8 mouse cellular contexts compared by ENCODE assay signal in the genomic region with DNA sequence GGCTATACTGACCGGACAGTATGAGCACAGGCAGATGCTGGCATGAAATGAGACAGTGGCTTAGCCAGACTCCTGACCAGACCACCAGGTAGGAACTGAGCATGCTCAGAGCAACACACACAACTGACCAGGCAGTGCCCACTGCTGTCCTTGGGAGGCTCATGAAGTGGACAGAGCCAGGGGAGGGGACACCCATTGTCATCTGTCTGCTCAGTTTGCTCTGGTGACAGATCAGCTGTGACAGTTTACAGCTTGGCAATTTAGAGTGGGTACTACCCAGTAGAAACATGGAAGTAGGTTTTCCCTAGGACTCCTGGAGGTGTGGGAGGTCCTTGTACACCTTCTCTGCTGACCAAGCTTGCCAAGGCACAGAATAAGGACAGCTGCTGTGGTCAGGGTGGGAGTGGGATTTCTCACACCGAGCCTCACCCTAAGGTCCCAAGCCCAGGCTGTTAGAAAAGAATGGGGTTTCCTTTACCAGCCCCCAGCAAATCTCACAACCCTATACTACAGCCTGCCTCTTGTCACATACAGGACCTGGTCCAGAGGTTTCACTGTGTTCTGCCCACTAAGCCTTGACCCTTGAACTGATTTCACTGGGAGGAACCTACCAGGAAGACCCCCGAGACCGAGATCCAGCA.
DNase-seq lines count a peak whose midpoint lies in the region; ATAC-seq and TF ChIP-seq lines count a peak whose summit lies in the region.

No protein-coding gene starts in this region.

- peak overlapping the region; percentile 85; the same call in 1 of the 2 replicates for H3K27ac ChIP-seq in heart, postnatal 0 days (ENCODE audit: low read depth)
- H3K27ac ChIP-seq in embryonic facial prominence, embryonic 11.5 days (replicated peaks; ENCODE audit: low read depth, low read length): no peak overlapping the region
- H3K27ac ChIP-seq in intestine, embryonic 14.5 days (ENCODE audit: low read depth): no peak overlapping the region
- H3K27ac ChIP-seq in midbrain, embryonic 16.5 days (ENCODE audit: low read length): no peak overlapping the region

- no peaks in the 10 kb centered on the region for H3K9me3 ChIP-seq in heart, postnatal 0 days (replicated peaks; ENCODE audit: control insufficient read depth, low read length)
- no peaks in the 10 kb centered on the region for H3K9me3 ChIP-seq in embryonic facial prominence, embryonic 11.5 days (replicated peaks; ENCODE audit: control insufficient read depth, low read length)
- no peaks in the 10 kb centered on the region for H3K9me3 ChIP-seq in intestine, embryonic 14.5 days (ENCODE audit: control insufficient read depth, low read length)
- no peaks in the 10 kb centered on the region for H3K9me3 ChIP-seq in midbrain, embryonic 16.5 days (replicated peaks; ENCODE audit: control insufficient read depth, low read length, poor library complexity, severe bottlenecking)

- no peak for DNase-seq in heart, postnatal 0 days (ENCODE audit: low spot score)
- DNase-seq in heart, postnatal 4 days: no peak
- DNase-seq in embryonic facial prominence, embryonic 11.5 days (ENCODE audit: low spot score): no peak
- DNase-seq in intestine, embryonic 14.5 days (ENCODE audit: low spot score): peak; percentile 55
- no peak for DNase-seq in layer of hippocampus, postnatal 25 days (ENCODE audit: extremely low spot score in 1 of 2, low spot score in 1 of 2)
- no peak for DNase-seq in adrenal gland, postnatal 25 days

- H3K4me1 ChIP-seq in heart, postnatal 0 days (ENCODE audit: control insufficient read depth, insufficient read depth): peaks cover 28% of the 10 kb centered on the region
- no peaks in the 10 kb centered on the region; the same call in 1 of the 2 replicates for H3K4me1 ChIP-seq in embryonic facial prominence, embryonic 11.5 days (ENCODE audit: control insufficient read depth, insufficient read depth, low read length)
- H3K4me1 ChIP-seq in intestine, embryonic 14.5 days (replicated peaks; ENCODE audit: control insufficient read depth, insufficient read depth, low read length): peaks cover 17% of the 10 kb centered on the region
- H3K4me1 ChIP-seq in midbrain, embryonic 16.5 days (ENCODE audit: control insufficient read depth, insufficient read depth, low read length): peaks cover 10% of the 10 kb centered on the region

- TF ChIP-seq CTCF in heart, postnatal 0 days (IDR thresholded peaks at IDR 0.05; ENCODE audit: low read depth): no peak

- no peak for ATAC-seq in heart, postnatal 0 days (ENCODE audit: insufficient read depth, low read depth)
- 0 out of 2 replicates have a peak, but pooled peaks have one; percentile 0 for ATAC-seq in embryonic facial prominence, embryonic 11.5 days (replicated peaks; ENCODE audit: insufficient number of reproducible peaks, low FRiP score, low TSS enrichment, low read depth)
- no peak; the same call in 1 of the 2 replicates for ATAC-seq in intestine, embryonic 14.5 days (replicated peaks; ENCODE audit: low FRiP score, low TSS enrichment, low read depth)
- peak; percentile 4; the same call in 1 of the 2 replicates for ATAC-seq in midbrain, embryonic 16.5 days
- ATAC-seq in megakaryocyte progenitor cell, adult 5-6 weeks (replicated peaks; ENCODE audit: poor library complexity): no peak

- H3K4me3 ChIP-seq in heart, postnatal 0 days (ENCODE audit: low read depth, low read length): peak overlapping the region; percentile 76
- peak overlapping the region; percentile 82 for H3K4me3 ChIP-seq in embryonic facial prominence, embryonic 11.5 days (ENCODE audit: low read depth, low read length)
- peak overlapping the region; percentile 79 for H3K4me3 ChIP-seq in intestine, embryonic 14.5 days (ENCODE audit: low read depth, low read length)
- peak overlapping the region; percentile 87 for H3K4me3 ChIP-seq in midbrain, embryonic 16.5 days (ENCODE audit: low read depth, low read length)

- no peaks in the 10 kb centered on the region for H3K27me3 ChIP-seq in heart, postnatal 0 days (ENCODE audit: control insufficient read depth, insufficient read depth, low read length)
- H3K27me3 ChIP-seq in embryonic facial prominence, embryonic 11.5 days (ENCODE audit: control insufficient read depth, insufficient read depth, low read length): no peaks in the 10 kb centered on the region
- H3K27me3 ChIP-seq in intestine, embryonic 14.5 days (replicated peaks; ENCODE audit: control insufficient read depth, insufficient read depth, low read length): no peaks in the 10 kb centered on the region
- no peaks in the 10 kb centered on the region for H3K27me3 ChIP-seq in midbrain, embryonic 16.5 days (ENCODE audit: control insufficient read depth, insufficient read depth, low read depth, low read length)

- H3K4me2 ChIP-seq in heart, postnatal 0 days (ENCODE audit: low read depth, low read length): peak overlapping the region; percentile 84
- H3K4me2 ChIP-seq in embryonic facial prominence, embryonic 11.5 days (ENCODE audit: low read depth, low read length): peak overlapping the region; percentile 92
- peak overlapping the region; percentile 94 for H3K4me2 ChIP-seq in intestine, embryonic 14.5 days (ENCODE audit: low read length)
- H3K4me2 ChIP-seq in midbrain, embryonic 16.5 days (ENCODE audit: low read length): peak overlapping the region; percentile 73

- TF ChIP-seq EP300 in heart, postnatal 0 days (IDR thresholded peaks at IDR 0.05; ENCODE audit: low read depth): no peak

- H3K9ac ChIP-seq in heart, postnatal 0 days (replicated peaks; ENCODE audit: low read depth, low read length): peak overlapping the region; percentile 87
- peak overlapping the region; percentile 68 for H3K9ac ChIP-seq in embryonic facial prominence, embryonic 11.5 days (replicated peaks; ENCODE audit: low read length)
- peak overlapping the region; percentile 62 for H3K9ac ChIP-seq in intestine, embryonic 14.5 days (ENCODE audit: low read length)
- peak overlapping the region; percentile 89; the same call in 1 of the 2 replicates for H3K9ac ChIP-seq in midbrain, embryonic 16.5 days (ENCODE audit: low read depth, low read length)

- no peaks in the 10 kb centered on the region for H3K36me3 ChIP-seq in heart, postnatal 0 days (replicated peaks; ENCODE audit: control insufficient read depth, insufficient read depth, low read length)
- no peaks in the 10 kb centered on the region for H3K36me3 ChIP-seq in embryonic facial prominence, embryonic 11.5 days (replicated peaks; ENCODE audit: control insufficient read depth, insufficient read depth, low read depth, low read length)
- H3K36me3 ChIP-seq in intestine, embryonic 14.5 days (ENCODE audit: control insufficient read depth, insufficient read depth, low read length): no peaks in the 10 kb centered on the region
- H3K36me3 ChIP-seq in midbrain, embryonic 16.5 days (ENCODE audit: control insufficient read depth, insufficient read depth, low read length): no peaks in the 10 kb centered on the region

- WGBS in heart, postnatal 0 days: 29% methylated on average over 4 of the region's 4 CpGs
- 32% methylated on average over 4 of the region's 4 CpGs for WGBS in embryonic facial prominence, embryonic 11.5 days
- WGBS in intestine, embryonic 14.5 days: 30% methylated on average over 4 of the region's 4 CpGs
- 30% methylated on average over 4 of the region's 4 CpGs for WGBS in midbrain, embryonic 16.5 days

Comparison
In these comparisons a context has a peak if more than half of its experiments do, and no peak if none do; other contexts are left out.
1. ATAC-seq: peak in embryonic facial prominence, embryonic 11.5 days (single experiment) and midbrain, embryonic 16.5 days (single experiment); none in heart, postnatal 0 days (single experiment), intestine, embryonic 14.5 days (single experiment) and megakaryocyte progenitor cell, adult 5-6 weeks (single experiment).
2. Peak in every context shown above with its lines, with median percentiles within 50 percentile points of each other: H3K4me2 ChIP-seq, H3K4me3 ChIP-seq and H3K9ac ChIP-seq.